Mouse (Mus musculus) forelimb bud, embryonic 11.5 days (tissue): Measurements from ENCODE around the gene Thsd4.
"Not testable (repeated sequence)": the region's sequence is repeated elsewhere in the genome, so short reads cannot be mapped to it uniquely, and the experiment has no call there.

ENCODE experiments used
- DNase-seq: peaks from one replicate; pipeline ENCODE4 v3.0.0-alpha.2; 2012; ENCODE audit warnings: low read depth, low spot score

Thsd4 gene

DNA sequence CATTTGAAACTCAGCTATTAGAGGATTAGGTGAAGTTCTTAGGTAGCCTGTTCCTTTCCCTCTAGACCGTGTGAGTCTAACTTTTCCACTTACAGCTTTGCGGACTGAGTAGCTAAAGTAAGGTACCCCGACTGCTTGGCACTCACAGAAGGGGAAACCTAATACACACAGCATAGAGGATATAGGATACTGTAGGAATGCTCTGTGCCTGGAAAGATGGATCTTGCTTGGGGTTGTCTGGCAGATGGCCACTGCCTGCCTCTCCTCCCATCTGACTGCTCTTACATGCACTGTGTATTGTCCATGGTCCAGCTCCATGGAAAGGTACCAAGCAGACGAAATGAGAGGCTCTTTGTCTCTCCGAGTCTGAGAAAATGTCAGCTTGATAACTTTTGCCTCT is 530.4 kb downstream of the Thsd4 start:
- DNase-seq = no peak

DNA sequence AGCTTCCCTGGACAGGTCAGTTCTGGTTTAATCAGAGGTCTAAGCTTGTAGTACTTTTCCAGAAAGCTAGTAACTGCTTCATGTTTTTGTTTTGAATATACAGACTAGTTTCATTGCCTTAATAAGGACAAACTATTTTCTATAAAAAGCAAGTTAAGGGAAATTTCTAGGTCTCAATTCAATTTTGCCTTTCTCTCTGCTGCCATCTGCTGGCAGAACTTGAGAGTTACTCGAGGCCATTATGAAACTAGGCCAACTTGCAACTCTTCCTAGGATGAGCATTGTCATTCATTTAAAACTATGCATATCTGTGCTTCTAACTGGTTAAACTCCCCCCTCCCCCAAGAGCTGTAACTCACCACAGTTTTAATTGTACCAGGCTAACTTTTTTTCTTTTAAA is 532.0 kb downstream of the Thsd4 start:
- peak; percentile 66 for DNase-seq

GRCm38 (mm10) chr9:59985900-59986572 is 535.8 kb downstream of the Thsd4 start:
- DNase-seq = no peak

GRCm38 (mm10) chr9:59981116-59981515 is 540.7 kb downstream of the Thsd4 start:
- no peak for DNase-seq

GRCm38 (mm10) chr9:59971263-59971662 is 550.6 kb downstream of the Thsd4 start:
- no peak for DNase-seq

GRCm38 (mm10) chr9:59969383-59969782 is 552.5 kb downstream of the Thsd4 start:
- DNase-seq = peak; percentile 76

DNA sequence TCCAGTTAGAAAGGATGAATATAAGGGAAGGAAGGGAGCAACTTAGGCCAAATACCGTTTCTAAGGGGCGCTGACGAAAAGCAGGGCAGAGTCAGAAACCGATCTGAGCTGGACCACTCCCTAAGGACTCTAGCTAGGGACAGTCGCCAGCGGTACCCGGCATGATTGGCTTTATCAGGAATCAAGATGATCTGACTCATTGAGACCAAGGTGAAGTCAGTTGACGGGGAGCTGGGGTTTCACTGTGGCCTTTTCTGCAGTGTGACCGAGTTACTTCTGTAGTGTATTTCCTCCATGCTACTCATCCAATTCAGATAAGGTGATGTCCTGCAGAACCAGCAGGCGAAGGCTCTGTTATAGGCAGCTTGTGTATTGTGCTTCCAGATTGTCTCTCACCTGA is 556.8 kb downstream of the Thsd4 start:
- DNase-seq = no peak

DNA sequence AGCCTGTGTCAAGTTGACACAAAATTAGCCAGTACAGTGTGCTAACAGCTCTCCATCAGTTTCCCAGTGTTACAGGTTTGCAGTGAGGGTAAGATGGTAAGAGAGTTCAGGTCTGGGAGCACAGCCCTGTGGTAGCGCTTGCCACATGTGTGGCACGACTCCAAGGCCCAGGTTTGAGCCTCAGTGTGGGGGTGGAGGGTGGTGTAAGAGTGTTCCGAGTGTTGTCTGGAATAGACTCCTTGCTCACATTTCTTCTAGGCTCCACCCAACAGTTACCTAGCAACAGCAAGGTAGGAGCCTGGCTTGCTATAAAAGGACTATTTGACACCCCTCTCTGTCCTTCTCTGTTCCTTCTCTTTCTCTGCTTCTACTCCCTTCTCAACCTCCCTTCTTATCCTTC is 557.5 kb downstream of the Thsd4 start:
- no peak for DNase-seq

DNA sequence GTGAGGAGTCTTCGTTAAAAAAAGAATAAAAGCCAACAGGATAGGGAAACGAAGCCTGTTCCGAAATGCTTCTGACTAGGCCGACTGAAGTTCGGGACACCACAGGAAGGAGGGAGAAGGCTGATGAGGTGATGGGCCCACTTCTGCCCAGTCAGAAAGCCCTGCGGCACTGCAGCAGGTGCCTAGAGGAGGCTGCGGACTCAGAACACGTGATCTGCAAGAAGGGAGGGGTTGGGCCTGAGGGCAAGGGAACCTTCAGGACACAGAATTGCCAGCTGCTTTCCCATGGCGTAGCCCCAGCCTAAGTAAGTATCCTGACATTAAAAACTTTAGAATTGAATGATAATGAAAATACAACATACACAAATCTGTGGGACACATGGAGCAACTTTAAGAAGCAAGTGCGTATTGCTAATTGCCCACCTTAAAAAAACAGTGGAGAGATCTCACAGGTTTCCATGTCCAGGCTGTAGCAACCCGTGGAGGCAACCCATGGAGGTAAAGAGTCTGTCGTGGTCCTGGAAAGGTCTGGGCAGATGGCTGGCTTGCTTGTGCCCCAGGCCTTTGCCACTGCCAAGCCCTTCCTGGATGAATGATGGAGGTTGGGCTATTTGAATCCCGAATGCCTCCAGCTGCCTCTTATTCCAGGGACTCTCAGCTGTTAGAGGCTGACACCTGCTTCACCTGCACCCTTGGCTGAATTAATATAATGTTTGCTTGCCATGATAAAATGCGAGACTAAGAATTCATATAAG is 560.5 kb downstream of the Thsd4 start:
- no peak for DNase-seq

DNA sequence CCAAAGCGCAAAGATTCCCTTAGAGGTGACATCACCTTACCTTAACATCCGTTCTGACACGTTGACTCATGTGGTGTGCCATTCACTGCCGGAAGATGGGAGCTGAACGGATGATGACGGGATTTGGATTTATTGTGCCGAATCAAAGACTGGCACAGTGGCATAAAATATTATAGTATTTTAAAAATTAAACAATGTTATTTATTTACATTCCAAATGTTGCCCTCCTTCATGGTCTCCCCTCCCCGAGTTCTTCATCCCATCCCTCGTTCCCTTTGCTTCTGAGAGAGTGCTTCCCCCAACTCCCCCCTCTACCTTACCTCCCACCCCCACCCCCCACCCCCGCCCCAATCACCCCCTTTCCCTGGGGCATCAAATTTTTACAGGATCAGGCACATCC is 561.3 kb downstream of the Thsd4 start, which contains the start of gene Nr2e3:
Gene Nr2e3, minus strand, starts transcription at position 101 of the 400 bp plus-strand sequence.
- no peak for DNase-seq

DNA sequence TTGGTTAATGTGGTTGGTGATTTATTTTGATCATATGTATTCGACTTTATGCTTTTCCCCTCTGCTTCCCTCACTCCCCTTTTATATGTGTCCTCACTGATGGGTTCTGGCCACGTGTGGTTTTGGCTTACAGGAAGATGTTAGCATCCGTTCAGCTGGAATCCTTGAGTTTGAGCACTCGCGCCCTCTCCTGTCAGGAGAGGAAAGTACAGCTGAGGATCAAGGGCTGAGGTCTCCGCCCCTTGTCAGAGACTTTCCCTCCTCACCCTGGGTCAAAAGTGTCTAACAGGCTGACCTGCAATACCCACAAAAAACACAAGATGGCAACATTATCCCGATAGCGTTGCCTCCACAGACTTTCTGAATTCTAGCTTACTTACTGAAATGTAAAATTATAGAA is 562.6 kb downstream of the Thsd4 start:
- DNase-seq = peak; percentile 97

GRCm38 (mm10) chr9:59958115-59958514 is 563.7 kb downstream of the Thsd4 start:
- not testable (repeated sequence) for DNase-seq

- DNase-seq = no peak
These were observed 565.4 kb downstream of the Thsd4 start for GRCm38 (mm10) chr9:59956496-59956895.

DNA sequence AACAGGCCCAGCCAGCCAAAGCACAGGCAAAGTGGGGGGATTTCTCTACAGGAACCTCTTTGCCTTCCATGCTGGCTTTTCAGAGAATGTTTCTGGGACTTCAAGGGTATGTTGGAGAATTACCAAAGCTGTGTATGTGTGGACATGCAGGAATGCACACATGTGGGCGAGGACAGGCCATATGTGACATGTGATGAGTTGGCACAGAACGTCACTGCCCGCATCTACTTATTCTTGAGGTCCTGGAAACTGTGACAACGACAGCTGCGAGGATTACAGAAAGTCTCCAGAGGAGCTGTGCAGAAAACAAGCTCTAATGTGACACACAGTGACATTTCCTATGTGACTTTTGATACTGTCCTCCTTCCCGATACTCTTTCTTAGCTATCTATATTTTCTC is 566.2 kb downstream of the Thsd4 start:
- DNase-seq = no peak

GRCm38 (mm10) chr9:59955199-59955598 is 566.6 kb downstream of the Thsd4 start:
- no peak for DNase-seq

DNA sequence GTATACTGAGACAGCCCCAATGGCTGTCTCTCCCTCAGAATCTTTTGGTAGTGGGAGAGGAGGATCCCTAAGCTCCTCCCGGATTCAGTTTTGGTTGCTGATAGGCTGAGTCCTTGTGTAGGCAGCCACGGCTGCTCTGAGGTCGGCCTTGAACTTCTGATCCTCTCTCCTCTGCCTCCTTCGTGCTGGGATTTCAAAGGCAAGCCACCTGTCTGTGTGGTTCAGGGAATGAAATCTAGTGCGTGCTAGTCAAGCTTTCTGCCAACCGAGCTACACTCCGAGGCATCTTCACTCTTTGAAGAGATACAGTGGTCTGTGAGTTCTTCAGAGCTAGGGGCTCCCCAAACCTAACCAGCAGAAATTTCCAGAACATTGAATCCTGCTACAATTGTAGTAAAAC is 568.3 kb downstream of the Thsd4 start:
- no peak for DNase-seq

GRCm38 (mm10) chr9:59952515-59953070 is 569.3 kb downstream of the Thsd4 start:
- no peak for DNase-seq

DNA sequence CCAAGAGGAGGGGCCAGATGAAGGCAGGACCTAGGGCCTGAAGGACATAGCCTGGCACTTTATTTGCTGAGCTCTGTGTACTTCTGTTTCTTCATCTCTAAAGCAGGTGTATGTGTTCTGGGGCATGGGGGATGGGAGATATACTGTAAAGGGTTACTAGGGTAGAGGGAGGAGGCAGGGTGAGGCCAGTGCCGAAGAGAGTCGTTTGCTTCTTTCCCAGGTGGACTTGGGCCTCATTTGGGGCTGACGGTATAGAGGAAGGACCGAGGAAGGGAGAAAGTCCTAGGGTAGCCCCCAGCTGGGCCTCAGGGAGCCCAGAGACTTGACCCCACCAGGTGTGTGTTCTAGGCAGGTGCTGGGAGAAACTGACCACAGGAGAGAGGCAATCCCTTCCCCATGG is 569.9 kb downstream of the Thsd4 start:
- DNase-seq = no peak

DNA sequence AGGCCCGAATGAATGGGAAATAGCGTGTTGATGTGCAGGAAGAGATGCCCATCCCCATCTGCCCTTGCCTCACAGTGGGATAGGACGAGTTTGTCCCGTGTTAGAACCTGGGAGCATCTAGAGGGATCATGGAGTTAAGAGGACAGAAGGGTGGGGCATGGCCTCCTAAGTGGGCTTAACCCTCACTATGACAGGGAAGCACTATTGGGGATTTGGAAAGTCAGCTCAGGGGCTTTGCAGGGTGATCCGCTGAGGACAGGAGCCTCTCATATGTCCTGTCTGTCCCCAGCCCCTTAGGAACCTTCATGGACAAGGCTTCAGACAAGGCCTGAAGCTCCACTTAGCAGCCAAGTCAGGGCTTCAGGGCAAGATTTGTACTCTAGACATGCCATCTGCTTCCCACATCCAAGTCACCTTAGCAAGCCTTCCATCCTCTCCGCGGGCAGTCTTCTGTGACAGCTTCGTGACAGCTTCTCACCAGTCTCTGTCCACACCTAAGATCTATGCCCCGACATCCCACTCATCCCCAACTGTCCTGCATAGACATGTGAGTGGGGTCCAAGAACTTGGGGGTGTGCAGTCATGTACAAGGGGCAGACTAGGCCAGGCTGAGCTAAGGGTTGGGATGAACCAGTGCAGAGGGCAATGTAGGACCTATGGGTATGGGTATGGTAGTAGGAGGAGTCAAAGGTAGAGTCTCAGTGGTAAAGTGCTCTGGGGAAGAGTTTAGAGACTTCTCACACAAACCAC is 570.7 kb downstream of the Thsd4 start:
- DNase-seq = no peak

- no peak for DNase-seq
These were observed 571.9 kb downstream of the Thsd4 start for GRCm38 (mm10) chr9:59949981-59950380.

DNA sequence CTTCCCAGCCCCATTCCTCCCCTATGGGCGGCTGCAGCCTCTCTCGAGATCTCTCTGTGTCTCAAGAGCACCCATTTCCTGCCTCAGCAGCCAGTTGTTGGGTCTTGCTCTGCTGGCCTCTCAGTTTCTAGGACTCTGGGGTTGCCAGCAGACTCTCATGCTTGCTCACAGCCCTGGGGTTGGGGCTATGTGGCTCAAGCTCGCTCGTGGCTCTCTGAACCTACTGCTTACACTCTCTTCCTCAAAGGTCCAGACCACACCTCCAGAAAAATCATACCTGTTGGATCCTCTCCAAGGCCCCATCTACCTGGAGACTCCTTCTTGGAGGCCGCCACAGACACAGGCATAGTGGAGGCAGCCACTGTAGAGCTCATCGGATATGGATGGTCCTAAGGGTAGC is 572.3 kb downstream of the Thsd4 start:
- DNase-seq = no peak

GRCm38 (mm10) chr9:59948691-59949250 is 573.1 kb downstream of the Thsd4 start:
- no peak for DNase-seq
